Mouse (Mus musculus): ENCODE data around the gene Sfn. TPM values are rescaled to one million over a fixed set of nuclear protein-coding genes. Genes with fewer than 3 reads are reported as not detected.

The Sfn gene
- polyA plus RNA-seq, 1 experiment, result 11.9 TPM

DNA sequence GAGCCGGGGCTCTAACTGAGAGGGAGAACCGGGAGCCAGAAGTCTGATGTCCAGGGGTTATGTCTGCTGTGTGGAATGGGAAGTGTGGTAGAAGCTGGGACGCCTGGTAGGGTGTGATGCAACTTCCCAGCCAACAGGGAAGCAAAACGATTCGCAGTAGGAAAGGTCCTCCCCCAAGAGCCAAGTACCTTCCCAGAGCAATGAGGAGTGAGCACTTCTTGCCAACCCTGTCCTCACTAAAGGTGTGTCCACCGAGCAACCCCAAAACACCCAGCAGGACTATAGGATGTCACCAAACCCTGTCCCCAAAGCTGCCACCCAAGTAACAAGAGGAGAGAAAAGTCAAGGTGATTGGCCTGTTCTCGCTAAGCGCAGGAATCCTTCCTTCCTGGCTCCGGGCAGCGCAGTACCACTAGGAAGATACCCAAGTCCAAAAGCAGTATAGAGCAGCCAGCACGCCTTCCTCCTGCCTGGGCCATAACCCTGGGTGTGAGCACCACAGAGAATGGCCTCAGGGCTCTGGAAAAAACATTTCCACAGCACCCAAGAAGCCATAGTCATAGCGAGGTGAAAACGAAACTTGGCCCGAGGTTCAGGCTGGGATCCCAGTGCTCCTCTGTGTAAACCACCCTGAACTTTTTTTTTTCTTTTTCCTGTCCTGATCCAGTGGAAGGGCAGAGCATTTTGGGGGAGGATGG is 29.3 kb upstream of the Sfn start:
- TF ChIP-seq POLR2A (IDR thresholded peaks at IDR 0.05; ENCODE audit: borderline replicate concordance, extremely low read depth, insufficient read depth, insufficient read length, poor library complexity, severe bottlenecking), result no peak
- no peak for TF ChIP-seq CTCF (IDR thresholded peaks at IDR 0.05; ENCODE audit: borderline replicate concordance, extremely low read depth, insufficient read depth, insufficient read length)

DNA sequence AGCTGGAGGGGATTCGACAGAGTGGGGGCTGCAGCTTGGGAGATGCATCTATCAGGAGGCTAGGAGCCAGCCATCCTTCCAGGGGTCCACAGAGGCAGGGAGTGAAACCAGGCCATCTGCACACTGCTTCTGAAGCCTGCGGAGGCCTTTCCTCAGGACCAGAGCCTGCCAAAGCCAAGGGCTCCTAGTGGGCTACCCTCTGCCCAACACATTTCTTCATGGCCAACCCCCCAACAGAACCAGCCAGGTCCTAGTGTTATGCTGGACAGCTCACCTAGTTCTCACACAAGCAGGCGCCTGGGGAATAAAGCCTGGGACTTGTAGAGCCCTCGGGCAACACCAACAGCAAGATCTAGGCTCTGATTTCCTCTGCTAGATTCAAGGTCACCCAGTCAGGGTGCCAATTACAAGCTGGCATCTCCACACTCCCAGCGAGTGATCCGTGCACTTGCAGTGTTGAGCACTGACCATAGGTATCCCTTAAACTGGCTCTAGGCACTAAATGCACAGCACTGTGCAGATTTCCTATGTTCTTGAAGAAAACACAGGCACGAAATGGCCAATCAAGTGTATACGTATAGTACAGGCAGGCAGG is 28.5 kb upstream of the Sfn start:
- TF ChIP-seq POLR2A (IDR thresholded peaks at IDR 0.05; ENCODE audit: borderline replicate concordance, extremely low read depth, insufficient read depth, insufficient read length, poor library complexity, severe bottlenecking) (no peak), CTCF (IDR thresholded peaks at IDR 0.05; ENCODE audit: borderline replicate concordance, extremely low read depth, insufficient read depth, insufficient read length) (no peak)
- no peak for DNase-seq (ENCODE audit: low read depth)

More for the DNA sequence above, 29.3 kb upstream of the Sfn start:
- DNase-seq (ENCODE audit: low read depth), result no peak

DNA sequence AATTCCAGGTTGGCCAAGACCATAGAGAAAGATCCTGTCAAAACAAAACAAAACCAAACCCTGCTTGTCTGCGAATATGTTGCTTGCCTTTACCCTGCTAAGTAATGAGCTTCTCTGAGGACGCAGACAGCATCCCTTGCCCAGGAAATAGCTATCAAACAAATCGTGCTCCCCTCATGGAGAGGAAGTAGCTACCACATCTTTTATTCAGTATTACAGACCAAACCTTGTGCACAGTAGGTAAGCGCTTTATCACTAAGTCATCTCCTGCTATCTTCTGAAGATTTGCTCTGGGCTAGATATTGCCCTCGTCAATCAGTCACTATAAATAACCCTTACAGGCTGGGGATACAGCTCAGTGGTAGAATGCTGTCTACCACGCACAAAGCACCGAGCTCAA is 27.2 kb upstream of the Sfn start:
- DNase-seq (ENCODE audit: low read depth), result no peak
- TF ChIP-seq POLR2A (IDR thresholded peaks at IDR 0.05; ENCODE audit: borderline replicate concordance, extremely low read depth, insufficient read depth, insufficient read length, poor library complexity, severe bottlenecking) (no peak), CTCF (IDR thresholded peaks at IDR 0.05; ENCODE audit: borderline replicate concordance, extremely low read depth, insufficient read depth, insufficient read length) (no peak)

DNA sequence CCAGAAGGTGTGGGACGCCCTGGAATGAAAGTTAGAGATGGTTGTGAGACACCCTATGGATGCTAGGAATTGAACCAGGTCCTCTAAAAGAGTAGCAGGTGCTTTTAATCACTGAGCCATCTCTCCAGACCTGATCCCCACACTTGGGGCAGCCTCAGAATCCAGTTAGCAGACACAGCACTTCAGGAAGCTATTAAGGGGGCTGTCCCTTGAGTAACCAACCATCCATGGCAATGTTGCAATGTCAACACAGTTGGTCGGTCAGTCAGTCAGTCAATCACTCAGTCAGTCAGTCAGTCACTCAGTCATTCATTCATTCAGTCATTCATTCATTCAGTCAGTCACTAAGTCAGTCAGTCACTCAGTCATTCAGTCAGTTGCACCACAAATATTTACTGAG is 26.5 kb upstream of the Sfn start:
- TF ChIP-seq POLR2A (IDR thresholded peaks at IDR 0.05; ENCODE audit: borderline replicate concordance, extremely low read depth, insufficient read depth, insufficient read length, poor library complexity, severe bottlenecking), result no peak
- no peak for TF ChIP-seq CTCF (IDR thresholded peaks at IDR 0.05; ENCODE audit: borderline replicate concordance, extremely low read depth, insufficient read depth, insufficient read length)
- no peak for DNase-seq (ENCODE audit: low read depth)

DNA sequence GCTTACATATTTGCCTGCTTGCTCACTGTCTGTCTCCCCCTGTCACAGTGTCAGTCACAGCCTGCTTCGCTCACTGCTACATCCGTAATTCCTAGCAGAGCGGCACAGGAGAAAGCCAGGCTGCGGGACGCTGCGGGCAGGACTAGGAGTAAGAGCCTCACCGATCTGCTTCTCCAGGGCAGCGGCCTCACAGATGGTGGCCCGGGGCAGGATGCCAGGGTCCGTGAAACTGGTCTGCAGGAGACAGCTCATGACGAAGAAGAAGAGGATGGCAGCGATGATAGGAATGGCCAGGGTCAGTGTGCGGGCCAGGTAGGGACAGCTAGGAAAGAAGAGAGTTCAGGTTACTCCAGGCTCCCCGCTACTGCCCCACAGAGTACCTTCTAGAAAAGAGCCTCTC is 25.1 kb upstream of the Sfn start:
- TF ChIP-seq CTCF (IDR thresholded peaks at IDR 0.05; ENCODE audit: borderline replicate concordance, extremely low read depth, insufficient read depth, insufficient read length) (no peak), POLR2A (IDR thresholded peaks at IDR 0.05; ENCODE audit: borderline replicate concordance, extremely low read depth, insufficient read depth, insufficient read length, poor library complexity, severe bottlenecking) (no peak)
- no peak for DNase-seq (ENCODE audit: low read depth)

DNA sequence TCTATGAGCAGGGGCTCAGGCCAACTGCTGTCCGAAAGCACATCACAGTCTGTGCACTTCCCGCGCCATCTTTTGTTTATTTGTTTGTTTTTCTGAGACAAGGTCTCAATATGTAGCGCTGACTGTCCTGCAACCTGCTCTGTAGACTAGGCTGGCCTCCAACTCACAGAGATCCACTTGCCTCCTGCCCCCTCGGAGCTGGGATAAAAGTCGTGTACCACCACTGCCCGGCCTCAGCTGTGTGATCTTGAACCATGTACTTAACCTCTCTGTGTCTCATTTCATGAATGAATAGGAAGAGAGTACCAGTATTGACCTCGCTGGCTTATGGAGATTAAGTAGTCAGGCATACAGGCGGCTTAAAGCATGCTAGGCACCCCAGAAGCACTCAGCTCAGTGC is 24.7 kb upstream of the Sfn start:
- DNase-seq (ENCODE audit: low read depth), result no peak
- TF ChIP-seq POLR2A (IDR thresholded peaks at IDR 0.05; ENCODE audit: borderline replicate concordance, extremely low read depth, insufficient read depth, insufficient read length, poor library complexity, severe bottlenecking) (no peak), CTCF (IDR thresholded peaks at IDR 0.05; ENCODE audit: borderline replicate concordance, extremely low read depth, insufficient read depth, insufficient read length) (no peak)

DNA sequence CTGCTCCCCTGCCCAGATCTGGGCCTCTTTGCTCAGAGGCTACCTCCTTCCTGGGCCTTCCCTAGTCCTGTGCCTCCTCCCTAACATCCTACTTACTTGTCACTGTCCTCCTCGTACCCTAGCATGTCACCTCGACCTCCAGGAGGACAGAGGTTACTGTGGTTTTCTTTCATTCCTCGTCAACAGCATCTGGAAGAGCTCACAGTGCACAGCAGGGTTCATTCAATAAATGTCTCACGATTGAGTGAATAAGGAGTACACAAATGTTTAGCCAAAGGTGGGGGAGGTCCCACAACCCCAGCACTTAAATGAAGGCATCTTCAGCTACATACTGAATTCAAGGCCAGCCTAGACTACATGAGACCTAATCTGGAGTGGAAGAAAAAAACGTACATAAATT is 24.3 kb upstream of the Sfn start:
- DNase-seq (ENCODE audit: low read depth), result no peak
- no peak for TF ChIP-seq POLR2A (IDR thresholded peaks at IDR 0.05; ENCODE audit: borderline replicate concordance, extremely low read depth, insufficient read depth, insufficient read length, poor library complexity, severe bottlenecking)
- TF ChIP-seq CTCF (IDR thresholded peaks at IDR 0.05; ENCODE audit: borderline replicate concordance, extremely low read depth, insufficient read depth, insufficient read length), result no peak

DNA sequence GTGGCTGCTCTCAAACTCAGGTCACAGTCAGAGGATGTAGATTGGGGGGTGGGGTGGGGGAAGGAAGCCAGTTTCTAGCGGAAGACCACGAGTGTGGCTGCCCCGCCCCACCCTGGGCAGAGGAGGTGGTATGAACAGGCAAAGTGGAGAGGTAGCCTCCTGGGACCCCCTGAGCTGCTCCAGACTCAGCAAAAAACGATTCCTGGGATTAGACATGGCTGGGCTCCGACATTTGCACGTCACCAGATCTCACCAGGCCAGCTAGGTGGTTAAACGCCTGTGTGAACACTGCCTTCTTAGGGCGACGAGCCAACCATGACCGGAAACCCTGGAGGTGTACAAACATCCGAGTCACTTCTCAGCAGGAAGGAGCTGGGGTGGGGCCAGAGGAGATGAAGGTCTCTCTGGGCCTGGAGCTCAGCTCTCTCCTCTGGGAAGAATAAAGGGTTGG is 23.7 kb upstream of the Sfn start:
- TF ChIP-seq CTCF (IDR thresholded peaks at IDR 0.05; ENCODE audit: borderline replicate concordance, extremely low read depth, insufficient read depth, insufficient read length) (no peak), POLR2A (IDR thresholded peaks at IDR 0.05; ENCODE audit: borderline replicate concordance, extremely low read depth, insufficient read depth, insufficient read length, poor library complexity, severe bottlenecking) (no peak)
- no peak for DNase-seq (ENCODE audit: low read depth)

DNA sequence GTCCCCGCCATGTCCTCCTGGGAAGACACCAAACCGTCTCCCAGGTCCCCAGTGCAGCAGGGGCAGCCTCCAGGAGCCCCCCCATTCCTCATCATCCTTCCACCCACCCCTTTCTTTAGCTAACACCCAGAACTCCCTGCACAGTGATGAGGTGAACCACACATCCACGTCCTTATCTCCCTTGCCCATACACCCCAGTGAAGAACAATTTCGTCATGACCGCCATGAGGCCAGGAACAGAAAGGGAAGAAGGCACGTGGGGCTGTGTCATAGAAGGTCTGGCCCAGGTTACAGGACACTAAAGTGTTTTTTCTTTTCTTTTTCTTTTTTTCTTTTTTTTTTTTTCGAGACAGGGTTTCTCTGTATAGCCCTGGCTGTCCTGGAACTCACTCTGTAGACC is 22.9 kb upstream of the Sfn start:
- DNase-seq (ENCODE audit: low read depth), result no peak
- no peak for TF ChIP-seq CTCF (IDR thresholded peaks at IDR 0.05; ENCODE audit: borderline replicate concordance, extremely low read depth, insufficient read depth, insufficient read length)
- no peak for TF ChIP-seq POLR2A (IDR thresholded peaks at IDR 0.05; ENCODE audit: borderline replicate concordance, extremely low read depth, insufficient read depth, insufficient read length, poor library complexity, severe bottlenecking)

DNA sequence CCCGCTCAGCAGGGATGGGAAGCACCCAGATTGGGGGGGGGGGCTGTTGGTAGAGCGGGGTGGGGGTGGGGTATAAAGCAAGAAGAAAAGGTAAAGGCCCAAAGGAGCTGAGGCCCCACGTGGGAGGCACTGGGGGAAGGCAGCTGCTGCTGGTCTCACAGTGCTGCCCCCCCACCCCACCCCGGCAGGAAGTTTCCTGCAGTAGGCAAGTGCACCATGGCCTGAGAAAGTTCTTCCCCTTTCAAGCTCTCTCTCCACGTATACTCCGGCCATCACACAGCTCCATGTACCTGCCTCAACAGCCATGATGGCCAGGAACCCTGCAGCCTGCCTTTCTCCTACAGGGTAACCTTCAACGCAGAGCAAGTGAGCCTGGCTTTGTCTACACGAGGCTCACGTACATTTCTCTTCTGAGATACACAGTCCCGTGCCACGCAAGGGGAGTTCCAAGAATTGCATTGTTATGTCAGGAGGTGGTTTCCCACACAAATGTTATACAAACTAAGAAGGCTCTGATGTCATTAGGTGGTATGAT is 20.3 kb upstream of the Sfn start:
- no peak for DNase-seq (ENCODE audit: low read depth)
- TF ChIP-seq CTCF (IDR thresholded peaks at IDR 0.05; ENCODE audit: borderline replicate concordance, extremely low read depth, insufficient read depth, insufficient read length), result no peak
- no peak for TF ChIP-seq POLR2A (IDR thresholded peaks at IDR 0.05; ENCODE audit: borderline replicate concordance, extremely low read depth, insufficient read depth, insufficient read length, poor library complexity, severe bottlenecking)

DNA sequence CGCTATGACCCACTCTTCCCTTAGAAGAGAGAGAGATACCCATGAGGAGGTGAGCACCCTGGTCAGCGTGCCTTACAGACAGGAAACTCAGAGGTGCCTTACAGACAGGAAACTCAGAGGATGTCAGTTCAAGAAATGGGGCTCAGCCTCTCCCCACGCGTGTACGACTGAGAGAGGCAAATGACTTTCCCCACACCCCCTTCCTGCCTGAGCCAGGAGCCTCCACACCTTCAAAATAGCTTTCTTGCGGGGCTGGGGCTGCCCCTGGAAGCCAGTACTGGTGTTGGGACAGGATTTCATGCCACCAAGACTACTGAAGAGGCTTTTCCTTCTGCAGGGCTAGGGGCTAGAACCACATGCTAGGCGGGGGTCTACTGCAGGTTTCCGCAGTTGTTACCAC is 18.7 kb upstream of the Sfn start:
- TF ChIP-seq CTCF (IDR thresholded peaks at IDR 0.05; ENCODE audit: borderline replicate concordance, extremely low read depth, insufficient read depth, insufficient read length) (no peak), POLR2A (IDR thresholded peaks at IDR 0.05; ENCODE audit: borderline replicate concordance, extremely low read depth, insufficient read depth, insufficient read length, poor library complexity, severe bottlenecking) (no peak)

More for the DNA sequence above, 18.7 kb upstream of the Sfn start:
- no peak for DNase-seq (ENCODE audit: low read depth)
